Mouse (Mus musculus) C2C12 (cell line): Measurements from ENCODE around the gene Rpl3l. TPM values are rescaled to one million over a fixed set of nuclear protein-coding genes. Genes with fewer than 3 reads are reported as not detected.

Experiments
- H3K27me3 ChIP-seq: one replicate; pipeline ENCODE4 v1.6.1; 2011; ENCODE audit not compliant: control insufficient read depth, insufficient read depth, insufficient read length
- H3K36me3 ChIP-seq: one replicate; pipeline ENCODE4 v1.6.1; 2011; ENCODE audit not compliant: control insufficient read depth, insufficient read depth
- H3K4me3 ChIP-seq: one replicate; pipeline ENCODE4 v1.5.1; 2011; ENCODE audit warnings: mild to moderate bottlenecking, control low read depth; ENCODE audit not compliant: poor library complexity, insufficient read depth, severe bottlenecking
- H3K79me2 ChIP-seq: one replicate; pipeline ENCODE4 v1.6.1; 2011; ENCODE audit not compliant: control insufficient read depth, insufficient read depth
- H3K79me3 ChIP-seq: one replicate; pipeline ENCODE4 v1.6.1; 2011; ENCODE audit warnings: low read depth, control low read depth
- H3ac ChIP-seq: one replicate; pipeline ENCODE3; 2011; ENCODE audit warnings: low read depth; ENCODE audit not compliant: control insufficient read depth, insufficient read length
- CEBPB ChIP-seq: IDR thresholded peaks from one replicate; pipeline ENCODE4 v1.6.1; 2011; ENCODE audit warnings: low read depth, mild to moderate bottlenecking, control low read depth, moderate library complexity
- CTCF ChIP-seq: IDR thresholded peaks from one replicate; pipeline ENCODE4 v1.5.1; 2011; ENCODE audit not compliant: control insufficient read depth, insufficient read depth, insufficient read length
- FOSL1 ChIP-seq: IDR thresholded peaks from one replicate; pipeline ENCODE4 v1.8.0; 2011; ENCODE audit warnings: mild to moderate bottlenecking, low read length; ENCODE audit not compliant: poor library complexity, insufficient read depth, severe bottlenecking
- MAX ChIP-seq: IDR thresholded peaks from one replicate; pipeline ENCODE4 v1.6.1; 2011; ENCODE audit warnings: mild to moderate bottlenecking, control low read depth
- MYOD1 ChIP-seq: IDR thresholded peaks from one replicate; pipeline ENCODE4 v1.6.1; 2011; ENCODE audit warnings: low read depth; ENCODE audit not compliant: control insufficient read depth, insufficient read length
- MYOG ChIP-seq: IDR thresholded peaks from one replicate; pipeline ENCODE4 v1.6.1; 2011; ENCODE audit not compliant: control insufficient read depth, insufficient read length; ENCODE audit errors: extremely low read depth
- USF1 ChIP-seq: IDR thresholded peaks from one replicate; pipeline ENCODE4 v1.6.1; 2011; ENCODE audit warnings: low read depth, mild to moderate bottlenecking, control low read depth, moderate library complexity
- polyA plus RNA-seq: library from polyadenylated mRNA; unstranded; fragments of >200 nt; fragmentation: generic; extraction: Trizol; gene quantifications from one replicate; pipeline ENCODE4 v1.2.1, GENCODE M21; 2012; ENCODE audit warnings: missing spikeins

The Rpl3l gene
- polyA plus RNA-seq, 1 experiment, result 0.06 TPM

- Histone ChIP-seq H3K36me3 (no peaks in the 10 kb centered on the region), H3K4me3 (no peak overlapping the region), H3ac (no peak overlapping the region), H3K79me3 (no peaks in the 10 kb centered on the region), H3K79me2 (no peaks in the 10 kb centered on the region), H3K27me3 (peaks cover 58% of the 10 kb centered on the region)
- TF ChIP-seq MYOG, result no peak
- TF ChIP-seq USF1, result no peak
- TF ChIP-seq MYOD1, result no peak
Observed at GRCm38 (mm10) chr17:24769146-24769545, 41.5 kb downstream of the Rpl3l start.

GRCm38 (mm10) chr17:24773241-24773640 is 45.6 kb downstream of the Rpl3l start:
- no peak overlapping the region for H3ac ChIP-seq

GRCm38 (mm10) chr17:24775173-24775572 is 47.6 kb downstream of the Rpl3l start:
- Histone ChIP-seq H3ac (no peak overlapping the region), H3K79me3 (no peaks in the 10 kb centered on the region), H3K36me3 (no peaks in the 10 kb centered on the region), H3K4me3 (no peak overlapping the region), H3K79me2 (no peaks in the 10 kb centered on the region), H3K27me3 (peaks cover 39% of the 10 kb centered on the region)
- no peak for TF ChIP-seq MAX
- TF ChIP-seq USF1, result no peak
- no peak for TF ChIP-seq CTCF
- no peak for TF ChIP-seq CEBPB
- TF ChIP-seq FOSL1, result no peak
- no peak for TF ChIP-seq MYOG
- no peak for TF ChIP-seq MYOD1

More at GRCm38 (mm10) chr17:24773241-24773640, 45.6 kb downstream of the Rpl3l start:
- Histone ChIP-seq H3K27me3 (peaks cover 44% of the 10 kb centered on the region), H3K79me3 (no peaks in the 10 kb centered on the region), H3K79me2 (no peaks in the 10 kb centered on the region), H3K4me3 (no peak overlapping the region), H3K36me3 (no peaks in the 10 kb centered on the region)
- TF ChIP-seq CTCF (no peak), MAX (no peak), FOSL1 (no peak), MYOD1 (no peak), MYOG (no peak), CEBPB (no peak), USF1 (no peak)

GRCm38 (mm10) chr17:24777073-24777472 is 49.5 kb downstream of the Rpl3l start:
- no peaks in the 10 kb centered on the region for H3K36me3 ChIP-seq
- no peak overlapping the region for H3ac ChIP-seq
- peaks cover 41% of the 10 kb centered on the region for H3K27me3 ChIP-seq
- TF ChIP-seq MYOD1 (no peak), FOSL1 (no peak), MAX (no peak), CTCF (no peak), USF1 (no peak), MYOG (no peak), CEBPB (no peak)
- H3K79me2 ChIP-seq, result no peaks in the 10 kb centered on the region
- H3K4me3 ChIP-seq, result no peak overlapping the region
- H3K79me3 ChIP-seq, result no peaks in the 10 kb centered on the region

GRCm38 (mm10) chr17:24780821-24781220 is 53.2 kb downstream of the Rpl3l start:
- Histone ChIP-seq H3K79me2 (no peaks in the 10 kb centered on the region), H3K36me3 (no peaks in the 10 kb centered on the region), H3K4me3 (no peak overlapping the region), H3ac (no peak overlapping the region), H3K79me3 (no peaks in the 10 kb centered on the region), H3K27me3 (peaks cover 27% of the 10 kb centered on the region)
- no peak for TF ChIP-seq CTCF
- no peak for TF ChIP-seq MYOD1

Other genes starting within 250 kb of the Rpl3l start
- 23.1 TPM for gene Mlst8, start 248.7 kb upstream of the Rpl3l start, polyA plus RNA-seq
- 0.36 TPM for gene Caskin1, start 239.2 kb upstream of the Rpl3l start, polyA plus RNA-seq
- 142 TPM for gene Traf7, start 199.9 kb upstream of the Rpl3l start, polyA plus RNA-seq
- 0.42 TPM for gene Rab26, start 193.6 kb upstream of the Rpl3l start, polyA plus RNA-seq
- gene Pkd1, start 178.0 kb upstream of the Rpl3l start, polyA plus RNA-seq, result 50.6 TPM
- gene Tsc2, start 95.2 kb upstream of the Rpl3l start, polyA plus RNA-seq, result 33.3 TPM
- 12.6 TPM for gene Nthl1, start 95.1 kb upstream of the Rpl3l start, polyA plus RNA-seq
- 10.0 TPM for gene Slc9a3r2, start 77.5 kb upstream of the Rpl3l start, polyA plus RNA-seq
- 0.42 TPM for gene Npw, start 69.4 kb upstream of the Rpl3l start, polyA plus RNA-seq
- 34.6 TPM for gene Zfp598, start 58.1 kb upstream of the Rpl3l start, polyA plus RNA-seq
- 0.61 TPM for gene Syngr3, start 37.9 kb upstream of the Rpl3l start, polyA plus RNA-seq
- gene Gfer, start 31.7 kb upstream of the Rpl3l start, polyA plus RNA-seq, result 62.8 TPM
- gene Noxo1, start 31.6 kb upstream of the Rpl3l start, polyA plus RNA-seq, result 0.34 TPM
- gene Tbl3, start 20.2 kb upstream of the Rpl3l start, polyA plus RNA-seq, result 83.8 TPM
- gene Rnf151, start 9.8 kb upstream of the Rpl3l start, polyA plus RNA-seq, result 1.8 TPM
- gene Rps2, start 9.7 kb upstream of the Rpl3l start, polyA plus RNA-seq, result 381 TPM
- 343 TPM for gene Ndufb10, start 3.3 kb upstream of the Rpl3l start, polyA plus RNA-seq
- 57.8 TPM for gene Msrb1, start 8.8 kb downstream of the Rpl3l start, polyA plus RNA-seq
- gene Hs3st6, start 25.2 kb downstream of the Rpl3l start, polyA plus RNA-seq, result not detected
- not detected for gene Meiob, start 76.5 kb downstream of the Rpl3l start, polyA plus RNA-seq
- gene Hagh, start 112.3 kb downstream of the Rpl3l start, polyA plus RNA-seq, result 30.4 TPM
- gene Fahd1, start 122.5 kb downstream of the Rpl3l start, polyA plus RNA-seq, result 5.5 TPM
- 0.06 TPM for gene Igfals, start 138.2 kb downstream of the Rpl3l start, polyA plus RNA-seq
- gene Nubp2, start 158.5 kb downstream of the Rpl3l start, polyA plus RNA-seq, result 66.5 TPM
- gene Spsb3, start 158.8 kb downstream of the Rpl3l start, polyA plus RNA-seq, result 37.0 TPM
- gene Eme2, start 167.3 kb downstream of the Rpl3l start, polyA plus RNA-seq, result 11.2 TPM
- 107 TPM for gene Mrps34, start 167.3 kb downstream of the Rpl3l start, polyA plus RNA-seq
- 19.8 TPM for gene Nme3, start 168.7 kb downstream of the Rpl3l start, polyA plus RNA-seq
- gene Mapk8ip3, start 209.2 kb downstream of the Rpl3l start, polyA plus RNA-seq, result 17.7 TPM
- gene Jpt2, start 232.9 kb downstream of the Rpl3l start, polyA plus RNA-seq, result 57.4 TPM